Mouse (Mus musculus) neural tube, embryonic 10.5 days (tissue): Measurements from ENCODE around the gene Gm13287.
"Not testable (repeated sequence)": the region's sequence is repeated elsewhere in the genome, so short reads cannot be mapped to it uniquely, and the experiment has no call there.

ENCODE experiments used
- DNase-seq: peaks from one replicate; pipeline ENCODE4 v3.0.0-alpha.2; 2017; ENCODE audit warnings: low spot score; ENCODE audit errors: extremely low spot score

Gene Gm13287

DNA sequence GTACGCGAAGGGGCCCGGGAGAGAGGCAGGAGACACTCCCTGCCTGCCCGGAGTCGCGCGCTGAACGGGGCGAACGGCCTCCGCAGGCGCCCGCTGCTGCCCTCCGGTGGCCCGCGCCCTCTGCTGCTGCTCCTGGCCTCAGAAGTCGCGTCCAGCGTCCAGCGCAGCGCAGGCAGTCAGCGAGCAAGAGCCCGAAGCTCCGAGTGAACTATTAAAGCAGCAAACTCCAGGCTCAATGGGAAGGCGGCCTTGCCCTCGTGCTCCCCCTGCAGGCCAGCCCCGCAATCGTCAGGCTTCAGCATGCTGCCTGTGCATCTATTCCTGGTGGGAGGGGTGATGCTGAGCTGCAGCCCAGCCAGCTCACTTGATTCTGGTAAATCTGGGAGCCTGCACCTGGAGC, 6.0 kb upstream of the Gm13287 start, which contains the start of gene Gm13279:
Gene Gm13279, plus strand, starts transcription at position 301 of the 400 bp plus-strand sequence.
- not testable (repeated sequence) for DNase-seq

- not testable (repeated sequence) for DNase-seq
These were observed 3.7 kb upstream of the Gm13287 start, which contains the start of gene Gm13285 for GRCm38 (mm10) chr4:88799365-88799764. Gene Gm13285, plus strand, starts transcription at chr4:88799665.

GRCm38 (mm10) chr4:88805231-88805630, 2.2 kb downstream of the Gm13287 start, which contains the start of gene Gm13288:
Gene Gm13288, plus strand, starts transcription at chr4:88805531.
- DNase-seq = not testable (repeated sequence)

DNA sequence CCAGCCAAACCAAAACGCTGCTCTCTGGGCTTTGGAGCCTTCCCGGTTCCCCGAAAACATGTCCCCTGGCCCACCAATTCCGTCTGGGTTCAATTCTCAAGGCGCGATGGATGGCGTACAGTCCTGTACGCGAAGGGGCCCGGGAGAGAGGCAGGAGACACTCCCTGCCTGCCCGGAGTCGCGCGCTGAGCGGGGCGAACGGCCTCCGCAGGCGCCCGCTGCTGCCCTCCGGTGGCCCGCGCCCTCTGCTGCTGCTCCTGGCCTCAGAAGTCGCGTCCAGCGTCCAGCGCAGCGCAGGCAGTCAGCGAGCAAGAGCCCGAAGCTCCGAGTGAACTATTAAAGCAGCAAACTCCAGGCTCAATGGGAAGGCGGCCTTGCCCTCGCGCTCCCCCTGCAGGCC, 2.7 kb downstream of the Gm13287 start:
- not testable (repeated sequence) for DNase-seq

- no peak for DNase-seq
These were observed 12.9 kb downstream of the Gm13287 start, which contains the start of gene Ifna7 for GRCm38 (mm10) chr4:88815928-88816327. Gene Ifna7, plus strand, starts transcription at chr4:88816228.

GRCm38 (mm10) chr4:88819659-88820058, 16.6 kb downstream of the Gm13287 start, which contains the start of gene Ifna11:
Gene Ifna11, plus strand, starts transcription at chr4:88819959.
- no peak for DNase-seq

- DNase-seq = no peak
These were observed 19.9 kb downstream of the Gm13287 start for GRCm38 (mm10) chr4:88822995-88823394.

DNA sequence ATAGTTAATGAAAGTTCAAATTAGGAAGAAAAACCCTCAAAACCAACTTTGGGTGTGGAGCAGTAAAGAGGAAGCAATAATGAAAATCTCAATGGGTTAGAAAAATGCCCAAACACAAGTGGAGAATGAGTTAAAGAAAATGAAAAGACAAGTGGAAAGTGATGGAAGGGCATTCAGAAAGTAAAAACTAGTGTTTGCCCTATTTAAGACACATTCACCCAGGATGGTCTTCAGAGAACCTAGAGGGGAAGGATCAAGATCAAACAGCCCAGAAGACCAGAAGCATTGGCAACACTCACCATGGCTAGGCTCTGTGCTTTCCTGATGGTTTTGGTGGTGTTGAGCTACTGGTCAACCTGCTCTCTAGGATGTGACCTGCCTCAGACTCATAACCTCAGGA, 24.1 kb downstream of the Gm13287 start, which contains the start of gene Ifna6:
Gene Ifna6, plus strand, starts transcription at position 301 of the 400 bp plus-strand sequence.
- DNase-seq = not testable (repeated sequence)

- DNase-seq = no peak
These were observed 27.5 kb downstream of the Gm13287 start for GRCm38 (mm10) chr4:88830523-88830922.

DNA sequence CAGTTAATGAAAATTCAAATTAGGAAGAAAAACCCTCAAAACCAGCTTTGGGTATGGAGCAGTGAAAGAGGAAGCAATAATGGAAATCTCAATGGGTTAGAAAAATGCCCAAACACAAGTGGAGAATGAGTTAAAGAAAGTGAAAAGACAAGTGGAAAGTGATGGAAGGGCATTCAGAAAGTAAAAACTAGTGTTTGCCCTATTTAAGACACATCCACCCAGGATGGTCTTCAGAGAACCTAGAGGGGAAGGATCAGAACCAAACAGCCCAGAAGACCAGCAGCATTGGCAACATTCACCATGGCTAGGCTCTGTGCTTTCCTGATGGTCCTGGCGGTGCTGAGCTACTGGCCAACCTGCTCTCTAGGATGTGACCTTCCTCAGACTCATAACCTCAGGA, 32.2 kb downstream of the Gm13287 start, which contains the start of gene Ifna5:
Gene Ifna5, plus strand, starts transcription at position 301 of the 400 bp plus-strand sequence.
- DNase-seq = not testable (repeated sequence)

DNA sequence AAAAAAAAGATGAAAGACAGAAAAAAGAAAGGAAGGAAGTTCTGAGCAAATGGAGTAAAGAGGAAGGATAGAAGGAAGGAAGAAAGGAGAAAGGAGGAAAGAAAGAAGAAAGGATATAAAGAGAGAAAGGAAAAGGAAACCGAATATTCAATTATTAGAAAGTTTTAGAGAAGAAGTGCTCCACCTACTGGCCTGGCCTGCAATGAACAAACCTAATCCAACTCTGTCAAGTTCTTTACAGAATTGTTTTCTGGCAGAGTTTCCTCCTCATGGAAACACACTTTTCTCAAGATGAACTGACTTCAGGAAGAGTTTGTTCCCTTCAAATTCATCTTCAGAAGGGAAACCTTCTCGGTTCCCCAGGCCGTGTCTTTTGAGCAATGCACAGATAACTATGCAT, 35.8 kb downstream of the Gm13287 start:
- DNase-seq = no peak

GRCm38 (mm10) chr4:88840058-88840457, 37.0 kb downstream of the Gm13287 start:
- no peak for DNase-seq

DNA sequence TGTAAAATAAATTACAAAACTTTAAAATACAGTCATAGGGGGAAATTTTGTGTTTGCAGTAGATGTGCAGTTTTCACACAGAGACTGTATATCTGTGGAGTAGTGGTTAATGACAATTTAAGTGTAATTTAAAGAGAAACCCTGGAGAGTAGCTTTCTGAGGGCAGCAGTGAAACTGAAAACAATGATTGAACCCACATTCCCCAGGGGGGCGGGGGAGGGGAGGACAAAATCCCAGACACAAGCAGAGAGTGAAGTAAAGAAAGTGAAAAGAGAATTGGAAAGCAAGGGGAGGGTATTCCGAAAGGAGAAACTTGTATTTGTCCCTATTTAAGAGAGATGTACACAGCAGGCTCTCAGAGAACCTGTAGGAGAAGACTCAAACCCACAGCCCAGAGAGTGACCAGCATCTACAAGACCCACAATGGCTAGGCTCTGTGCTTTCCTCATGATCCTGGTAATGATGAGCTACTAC, 38.4 kb downstream of the Gm13287 start, which contains the start of gene Ifna4:
Gene Ifna4, plus strand, starts transcription at position 424 of the 474 bp plus-strand sequence.
- DNase-seq = no peak

GRCm38 (mm10) chr4:88845334-88845733, 42.3 kb downstream of the Gm13287 start:
- DNase-seq = no peak

- no peak for DNase-seq
These were observed 46.6 kb downstream of the Gm13287 start, which contains the start of gene Ifna1 for GRCm38 (mm10) chr4:88849698-88850097. Gene Ifna1, plus strand, starts transcription at chr4:88850087.

- no peak for DNase-seq
These were observed 48.1 kb downstream of the Gm13287 start for GRCm38 (mm10) chr4:88851026-88851763.
